ENCODE assay signal across 13 mouse cellular contexts in the genomic region with DNA sequence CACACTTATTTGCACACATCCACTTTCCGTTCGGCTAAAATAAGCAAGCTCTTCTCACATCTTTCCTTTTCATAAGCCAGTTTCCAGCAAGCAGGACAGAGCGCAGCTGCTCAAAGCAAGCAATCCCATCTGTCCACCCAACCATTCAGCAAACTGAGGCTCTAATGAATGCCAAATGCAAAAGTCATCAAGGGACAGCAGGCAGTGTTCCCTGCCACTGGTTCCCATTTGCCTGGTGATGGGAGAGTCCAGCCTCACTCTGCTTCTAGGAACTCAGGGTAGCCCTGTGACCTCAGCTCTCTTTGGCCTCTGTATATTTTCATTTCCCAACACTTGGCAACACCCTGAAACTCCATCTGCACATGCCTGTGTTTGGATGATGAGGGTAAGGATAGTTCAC.
DNase-seq lines count a peak whose midpoint lies in the region; ATAC-seq lines count a peak whose summit lies in the region.
"Had no signal": no experiment of that assay in that cellular context is flagged by ENCODE, and none has a peak within 500 bp of the region (broad histone marks: within the 10 kb centered on the region; RNA-seq: fewer than 3 reads in every experiment).

No protein-coding gene starts in this region.

- peak overlapping the region; percentile 72 for H3K27ac ChIP-seq in neural tube, embryonic 15.5 days (replicated peaks)

- H3K27me3 ChIP-seq in neural tube, embryonic 15.5 days (replicated peaks), result no peaks in the 10 kb centered on the region
- H3K27me3 ChIP-seq: CH12.LX; neural tube, embryonic 12.5 days had no signal

- H3K36me3 ChIP-seq in neural tube, embryonic 15.5 days, result no peaks in the 10 kb centered on the region
- H3K36me3 ChIP-seq: neural tube, embryonic 12.5 days had no signal

- H3K9ac ChIP-seq in neural tube, embryonic 15.5 days (replicated peaks), result no peak overlapping the region
- H3K9ac ChIP-seq: liver, postnatal 0 days; neural tube, embryonic 12.5 days had no signal

- DNase-seq in heart, adult 18-20 months, result peak; percentile 58 to 80
- no peak for DNase-seq in heart, postnatal 4 days
- peak; percentile 69 for DNase-seq in heart, adult 8-10 months (ENCODE audit: low spot score)
- peak; percentile 73 to 77 for DNase-seq in layer of hippocampus, adult 8-10 months (ENCODE audit: low spot score in 2 of 2)
- no peak for DNase-seq in kidney, postnatal 4 days
- DNase-seq in kidney, postnatal 10 days, result no peak
- no peak for DNase-seq in lung, postnatal 4 days
- DNase-seq: cerebellum, adult 8-10 months; liver, postnatal 0 days had no signal

- ATAC-seq in neural tube, embryonic 15.5 days (ENCODE audit: low FRiP score), result no peak
- ATAC-seq: intestine, embryonic 16.5 days; liver, postnatal 0 days had no signal

- H3K4me1 ChIP-seq in neural tube, embryonic 15.5 days, result peaks cover 12% of the 10 kb centered on the region; the same call in 1 of the 2 replicates

- H3K9me3 ChIP-seq in neural tube, embryonic 15.5 days (replicated peaks), result no peaks in the 10 kb centered on the region
- H3K9me3 ChIP-seq: neural tube, embryonic 12.5 days had no signal

- WGBS in neural tube, embryonic 15.5 days, result 68% methylated on average over 3 of the region's 3 CpGs

- 0 out of 2 replicates have a peak overlapping the region, but pooled peaks have one; percentile 5 for H3K4me2 ChIP-seq in neural tube, embryonic 15.5 days
- H3K4me2 ChIP-seq: neural tube, embryonic 12.5 days had no signal

- no peak overlapping the region for H3K4me3 ChIP-seq in neural tube, embryonic 15.5 days (replicated peaks)
- H3K4me3 ChIP-seq: neural tube, embryonic 12.5 days had no signal

Comparison
In these comparisons a context has a peak if more than half of its experiments do, and no peak if none do; other contexts are left out.
1. DNase-seq: peak in heart, adult 18-20 months (2 of 2), heart, adult 8-10 months (single experiment) and layer of hippocampus, adult 8-10 months (2 of 2); none in heart, postnatal 4 days (single experiment), kidney, postnatal 4 days (0 of 2), kidney, postnatal 10 days (single experiment) and lung, postnatal 4 days (0 of 2).